Mouse (Mus musculus) midbrain, postnatal 0 days (tissue): Measurements from ENCODE around the gene C8g. TPM values are rescaled to one million over a fixed set of nuclear protein-coding genes. Genes with fewer than 3 reads are reported as not detected.
A peak's percentile ranks its signal among the peaks of the same experiment; 100 is the strongest.

ENCODE experiments used
- ATAC-seq: fragments of 200-750 bp; cut with Nextera tagmentation; 2 replicates; pipeline ENCODE4 v1.8.0; 2017; ENCODE audit warnings: moderate number of reproducible peaks, mild to moderate bottlenecking, moderate TSS enrichment, moderate library complexity; ENCODE audit not compliant: low FRiP score
- DNase-seq: peaks from one replicate; pipeline ENCODE4 v3.0.0-alpha.2; 2015; ENCODE audit warnings: low spot score
- H3K27ac ChIP-seq: fragments of 300-500 bp; sonication (generic); 2 replicates; pipeline ENCODE4 v1.5.1; 2014; ENCODE audit warnings: low read depth, mild to moderate bottlenecking, low read length, mixed read lengths
- H3K27me3 ChIP-seq: fragments of 300-500 bp; sonication (generic); 2 replicates; pipeline ENCODE4 v1.6.1; 2014; ENCODE audit warnings: low read length, control low read depth, mixed read lengths; ENCODE audit not compliant: insufficient read depth
- H3K36me3 ChIP-seq: fragments of 300-500 bp; sonication (generic); 2 replicates; pipeline ENCODE4 v1.6.1; 2014; ENCODE audit warnings: low read length, control low read depth, mixed read lengths; ENCODE audit not compliant: insufficient read depth
- H3K4me1 ChIP-seq: fragments of 300-500 bp; sonication (generic); 2 replicates; pipeline ENCODE4 v1.6.1; 2014; ENCODE audit warnings: mild to moderate bottlenecking, control low read depth, antibody characterized with exemption, low read length, mixed read lengths; ENCODE audit not compliant: insufficient read depth
- H3K4me2 ChIP-seq: fragments of 300-500 bp; sonication (generic); 2 replicates; pipeline ENCODE4 v1.6.1; 2014; ENCODE audit warnings: low read depth, mild to moderate bottlenecking, low read length, mixed read lengths; ENCODE audit not compliant: poor library complexity, severe bottlenecking
- H3K4me3 ChIP-seq: fragments of 300-500 bp; sonication (generic); 2 replicates; pipeline ENCODE4 v1.5.1; 2014; ENCODE audit warnings: low read depth, mild to moderate bottlenecking, low read length, moderate library complexity
- H3K9ac ChIP-seq: fragments of 300-500 bp; sonication (generic); replicated peaks from 2 replicates; pipeline ENCODE4 v1.6.1; 2014; ENCODE audit warnings: mild to moderate bottlenecking, low read length, moderate library complexity, mixed read lengths; ENCODE audit not compliant: poor library complexity, severe bottlenecking
- H3K9me3 ChIP-seq: fragments of 300-500 bp; sonication (generic); 2 replicates; pipeline ENCODE4 v1.6.1; 2016; ENCODE audit warnings: low read length, control low read depth
- CTCF ChIP-seq: IDR thresholded peaks from 2 replicates; pipeline ENCODE4 v1.5.1; 2016; ENCODE audit warnings: antibody characterized with exemption, mild to moderate bottlenecking
- WGBS: fragments of 180-500 bp; shearing (Covaris S2); extraction: QIAGEN DNeasy Blood & Tissue Kit; methylation state at CpG from one replicate; pipeline ENCODE4 v1.1.7; 2014; 5-methylcytosine and 5-hydroxymethylcytosine counted together
- polyA plus RNA-seq: library from polyadenylated mRNA; unstranded; fragments of >200 nt; fragmentation: Nextera tagmentation; extraction: Ambion mirVana; gene quantifications from 2 replicates; pipeline ENCODE4 v1.2.1, GENCODE M21; 2015
- total RNA-seq: library from RNA; depleted of rRNA; stranded (reverse); fragments of >200 nt; gene quantifications from 2 replicates; pipeline ENCODE4 v1.2.3, GENCODE M21; 2014

Gene C8g
- total and polyA plus RNA-seq, 2 experiments from 2014 or later: 4.4 to 6.8 TPM

GRCm38 (mm10) chr2:25498622-25499478 is 2.7 kb downstream of the C8g start:
- no peak overlapping the region for H3K9ac ChIP-seq
- H3K9me3 ChIP-seq: no peaks in the 10 kb centered on the region
- WGBS: 71% methylated on average over 15 of the region's 15 CpGs
- peaks cover 11% of the 10 kb centered on the region for H3K4me1 ChIP-seq
- DNase-seq (no peak), ATAC-seq (no peak)
- no peak overlapping the region for H3K27ac ChIP-seq
- no peak overlapping the region for H3K4me2 ChIP-seq
- no peaks in the 10 kb centered on the region for H3K27me3 ChIP-seq
- TF ChIP-seq CTCF: no peak
- no peak overlapping the region for H3K4me3 ChIP-seq
- peaks cover 12% of the 10 kb centered on the region; the same call in 1 of the 2 replicates for H3K36me3 ChIP-seq

- Histone ChIP-seq H3K27me3 (no peaks in the 10 kb centered on the region), H3K27ac (peak overlapping the region; percentile 43; the same call in 1 of the 2 replicates), H3K4me1 (peaks cover 11% of the 10 kb centered on the region), H3K4me3 (no peak overlapping the region), H3K36me3 (0 out of 2 replicates have a peak, but pooled peaks cover 5% of the 10 kb centered on the region), H3K9ac (no peak overlapping the region), H3K4me2 (no peak overlapping the region), H3K9me3 (no peaks in the 10 kb centered on the region)
- ATAC-seq: no peak
- no peak for TF ChIP-seq CTCF
- 64% methylated on average over 6 of the region's 6 CpGs for WGBS
- no peak for DNase-seq
Measured at GRCm38 (mm10) chr2:25497846-25498575, 3.5 kb downstream of the C8g start.

- H3K9ac ChIP-seq: no peak overlapping the region
- H3K4me3 ChIP-seq: no peak overlapping the region
- no peaks in the 10 kb centered on the region for H3K27me3 ChIP-seq
- H3K4me1 ChIP-seq: peaks cover 4% of the 10 kb centered on the region; the same call in 1 of the 2 replicates
- ATAC-seq (no peak), DNase-seq (peak; percentile 50)
- H3K9me3 ChIP-seq: no peaks in the 10 kb centered on the region
- H3K4me2 ChIP-seq: no peak overlapping the region
- H3K36me3 ChIP-seq: no peaks in the 10 kb centered on the region
- H3K27ac ChIP-seq: no peak overlapping the region
- WGBS: 41% methylated on average over 4 of the region's 4 CpGs
- peak; percentile 71 for TF ChIP-seq CTCF
Measured at GRCm38 (mm10) chr2:25496462-25496861, 5.1 kb downstream of the C8g start.

- H3K36me3 ChIP-seq: no peaks in the 10 kb centered on the region
- H3K4me1 ChIP-seq: no peaks in the 10 kb centered on the region; the same call in 1 of the 2 replicates
- TF ChIP-seq CTCF: no peak
- no peak within 1 kb of the TSS for H3K27ac ChIP-seq
- H3K9ac ChIP-seq: no peak within 1 kb of the TSS
- H3K9me3 ChIP-seq: no peaks in the 10 kb centered on the region
- WGBS: 88% methylated on average over 5 of the region's 5 CpGs
- ATAC-seq: no peak
- H3K4me2 ChIP-seq: no peak within 1 kb of the TSS
- no peak within 1 kb of the TSS for H3K4me3 ChIP-seq
- DNase-seq: no peak
- no peaks in the 10 kb centered on the region for H3K27me3 ChIP-seq
Measured at GRCm38 (mm10) chr2:25493476-25493961, 8.0 kb downstream of the C8g start, which contains the start of gene Lcn12. TSS of gene Lcn12 (minus strand) at chr2:25493911.

- 82% methylated on average over 5 of the region's 5 CpGs for WGBS
- no peak overlapping the region for H3K27ac ChIP-seq
- no peak overlapping the region for H3K4me3 ChIP-seq
- ATAC-seq: no peak
- H3K36me3 ChIP-seq: no peaks in the 10 kb centered on the region
- H3K27me3 ChIP-seq: no peaks in the 10 kb centered on the region
- no peaks in the 10 kb centered on the region for H3K9me3 ChIP-seq
- H3K4me2 ChIP-seq: no peak overlapping the region
- H3K4me1 ChIP-seq: no peaks in the 10 kb centered on the region
- no peak for DNase-seq
- TF ChIP-seq CTCF: no peak
- H3K9ac ChIP-seq: no peak overlapping the region
Measured at GRCm38 (mm10) chr2:25492988-25493387, 8.5 kb downstream of the C8g start.
